Mouse (Mus musculus) heart, adult 2 months (tissue): ENCODE measurements around the gene Sptbn1. TPM values are rescaled to one million over a fixed set of nuclear protein-coding genes. Genes with fewer than 3 reads are reported as not detected.

Experiments
- DNase-seq, 2 experiments: peaks; one replicate each; pipeline ENCODE4 v3.0.0; 2021
- H3K27ac ChIP-seq: fragments of 200-600 bp; 2 replicates; pipeline ENCODE4 v1.8.1; 2022
- H3K27me3 ChIP-seq: fragments of 200-500 bp; 2 replicates; pipeline ENCODE4 v1.6.1; 2012; ENCODE audit warnings: mild to moderate bottlenecking, low read length, inconsistent platforms, mixed read lengths; ENCODE audit not compliant: control insufficient read depth, insufficient read depth
- H3K36me3 ChIP-seq: fragments of 200-500 bp; 2 replicates; pipeline ENCODE4 v1.6.1; 2012; ENCODE audit warnings: low read length, inconsistent platforms; ENCODE audit not compliant: control insufficient read depth, insufficient read depth
- H3K4me1 ChIP-seq: fragments of 200-500 bp; 2 replicates; pipeline ENCODE4 v1.6.1; 2011; ENCODE audit warnings: low read length; ENCODE audit not compliant: control insufficient read depth, insufficient read depth
- H3K4me3 ChIP-seq: fragments of 200-600 bp; 2 replicates; pipeline ENCODE4 v1.8.1; 2022
- H3K79me2 ChIP-seq: fragments of 200-500 bp; replicated peaks from 2 replicates; pipeline ENCODE4 v1.6.1; 2012; ENCODE audit warnings: mild to moderate bottlenecking, inconsistent platforms, low read length, moderate library complexity, mixed read lengths; ENCODE audit not compliant: control insufficient read depth, insufficient read depth
- H3K9ac ChIP-seq: fragments of 200-500 bp; 2 replicates; pipeline ENCODE4 v1.6.1; 2012; ENCODE audit warnings: low read depth, mild to moderate bottlenecking, control low read depth, inconsistent platforms, low read length, mixed read lengths
- CTCF ChIP-seq: fragments of 200-600 bp; IDR thresholded peaks from 2 replicates; pipeline ENCODE4 v1.8.1; 2022; ENCODE audit warnings: antibody characterized with exemption, mild to moderate bottlenecking, moderate library complexity
- EP300 ChIP-seq: fragments of 200-500 bp; IDR thresholded peaks from 2 replicates; pipeline ENCODE4 v1.6.1; 2011; ENCODE audit warnings: low read depth, low read length, control low read depth; ENCODE audit not compliant: insufficient read depth
- POLR2A ChIP-seq: fragments of 200-500 bp; IDR thresholded peaks from 2 replicates; pipeline ENCODE4 v1.6.1; 2011; ENCODE audit warnings: mild to moderate bottlenecking, low read depth, low read length, control low read depth; ENCODE audit not compliant: insufficient read depth
- WGBS: fragments of 180-500 bp; shearing (Covaris S2); methylation state at CpG from one replicate; pipeline ENCODE4 v1.1.7; 2018; 5-methylcytosine and 5-hydroxymethylcytosine counted together
- intact Hi-C: fragments of 180-260 bp; cut with DNase I; formaldehyde crosslinking; loops from one replicate; pipeline ENCODE4 v1.15.1; 2025
- polyA plus RNA-seq: library from polyadenylated mRNA; depleted of rRNA; stranded (reverse); fragments of >200 nt; gene quantifications from 2 replicates; pipeline ENCODE4 v1.2.3, GENCODE M21; 2012
- total RNA-seq, 2 experiments: library from RNA; stranded (reverse); gene quantifications; 2 replicates each; pipeline ENCODE4 v1.2.3; 2021

Sptbn1 gene
- total and polyA plus RNA-seq, 3 experiments: 169 to 570 (median 509) TPM

- Histone ChIP-seq H3K4me3 (no peak overlapping the region), H3K27ac (peak overlapping the region; percentile 0; the same call in 1 of the 2 replicates), H3K4me1 (peaks cover 38% of the 10 kb centered on the region), H3K36me3 (peaks cover 77% of the 10 kb centered on the region), H3K79me2 (peaks cover 15% of the 10 kb centered on the region), H3K9ac (no peak overlapping the region), H3K27me3 (no peaks in the 10 kb centered on the region)
- intact Hi-C loops: loop anchor here (5.0 kb wide), 1 partner anchor 97 kb away; no protein-coding TSS in a partner anchor
- TF ChIP-seq POLR2A (no peak), EP300 (peak; percentile 34; the same call in 1 of the 2 replicates)
- 25% methylated on average over 4 of the region's 4 CpGs for WGBS
- DNase-seq: peak in 1 of 2 experiments; percentile 41
These were observed 58.5 kb downstream of the Sptbn1 start for GRCm38 (mm10) chr11:30209495-30209894.

- intact Hi-C loops: no loop called here
These were observed 63.6 kb downstream of the Sptbn1 start for GRCm38 (mm10) chr11:30204398-30204797.

GRCm38 (mm10) chr11:30200391-30200790, 67.6 kb downstream of the Sptbn1 start:
- TF ChIP-seq CTCF: no peak
- TF ChIP-seq POLR2A: no peak
- no peak for TF ChIP-seq EP300
- intact Hi-C loops: no loop called here

More at GRCm38 (mm10) chr11:30204398-30204797, 63.6 kb downstream of the Sptbn1 start:
- H3K36me3 ChIP-seq: peaks cover 74% of the 10 kb centered on the region
- H3K9ac ChIP-seq: no peak overlapping the region
- no peak for DNase-seq
- H3K27me3 ChIP-seq: no peaks in the 10 kb centered on the region
- H3K79me2 ChIP-seq: peaks cover 19% of the 10 kb centered on the region
- TF ChIP-seq CTCF: no peak
- no peak for TF ChIP-seq POLR2A
- TF ChIP-seq EP300: no peak
- no peak overlapping the region for H3K27ac ChIP-seq
- no peak overlapping the region for H3K4me3 ChIP-seq
- H3K4me1 ChIP-seq: peaks cover 29% of the 10 kb centered on the region

GRCm38 (mm10) chr11:30198091-30198675, 69.8 kb downstream of the Sptbn1 start:
- peak overlapping the region; percentile 27 for H3K9ac ChIP-seq
- H3K36me3 ChIP-seq: peaks cover 79% of the 10 kb centered on the region
- peak overlapping the region; percentile 52 for H3K27ac ChIP-seq
- DNase-seq: peak; percentile 69 to 79
- TF ChIP-seq POLR2A (no peak), CTCF (peak; percentile 36), EP300 (no peak)
- WGBS: 2% methylated on average over 34 of the region's 34 CpGs
- peaks cover 12% of the 10 kb centered on the region for H3K79me2 ChIP-seq
- peaks cover 22% of the 10 kb centered on the region for H3K4me1 ChIP-seq
- H3K27me3 ChIP-seq: no peaks in the 10 kb centered on the region
- intact Hi-C loops: loop anchor here (10.0 kb wide), 1 partner anchor 53 kb away; no protein-coding TSS in a partner anchor
- peak overlapping the region; percentile 31 for H3K4me3 ChIP-seq

More at GRCm38 (mm10) chr11:30200391-30200790, 67.6 kb downstream of the Sptbn1 start:
- no peak overlapping the region; the same call in 1 of the 2 replicates for H3K27ac ChIP-seq
- H3K36me3 ChIP-seq: peaks cover 70% of the 10 kb centered on the region
- no peak overlapping the region for H3K9ac ChIP-seq
- DNase-seq: no peak
- no peaks in the 10 kb centered on the region for H3K27me3 ChIP-seq
- peaks cover 12% of the 10 kb centered on the region for H3K79me2 ChIP-seq
- H3K4me3 ChIP-seq: no peak overlapping the region
- peaks cover 27% of the 10 kb centered on the region for H3K4me1 ChIP-seq

GRCm38 (mm10) chr11:30197564-30198090, 70.3 kb downstream of the Sptbn1 start:
- H3K9ac ChIP-seq: peak overlapping the region; percentile 48
- TF ChIP-seq POLR2A: no peak
- TF ChIP-seq EP300: peak; percentile 81
- no peak for TF ChIP-seq CTCF
- intact Hi-C loops: loop anchor here (2.0 to 10.0 kb wide), 2 partner anchors 31 to 53 kb away; no protein-coding TSS in a partner anchor
- no peaks in the 10 kb centered on the region for H3K27me3 ChIP-seq
- H3K79me2 ChIP-seq: peaks cover 10% of the 10 kb centered on the region
- H3K36me3 ChIP-seq: peaks cover 83% of the 10 kb centered on the region
- H3K27ac ChIP-seq: peak overlapping the region; percentile 52
- H3K4me3 ChIP-seq: peak overlapping the region; percentile 31
- 11% methylated on average over 21 of the region's 21 CpGs for WGBS
- H3K4me1 ChIP-seq: peaks cover 22% of the 10 kb centered on the region
- DNase-seq: peak; percentile 76 to 83
